Mouse (Mus musculus) testis, adult 10 weeks (tissue): ENCODE results near the gene Nxf1. TPM values are rescaled to one million over a fixed set of nuclear protein-coding genes. Genes with fewer than 3 reads are reported as not detected.

ENCODE experiments used
- polyA plus RNA-seq: library from polyadenylated mRNA; stranded (reverse); fragments of 350-450 nt; fragmentation: Illumina TruSeq; extraction: RNeasy Lipid Tissue Mini Kit (QIAGEN cat#74804); gene quantifications from one replicate; pipeline ENCODE4 v1.2.3, GENCODE M21; 2014; ENCODE audit warnings: low read depth, low replicate concordance

Nxf1 gene
- polyA plus RNA-seq, 1 experiment from 2014 or later: 182 TPM

Other genes starting within 250 kb of the Nxf1 start
- gene Slc22a8, start 165.8 kb upstream of the Nxf1 start, polyA plus RNA-seq: not detected
- gene Slc22a6, start 139.0 kb upstream of the Nxf1 start, polyA plus RNA-seq: not detected
- not detected for gene Chrm1, start 93.3 kb upstream of the Nxf1 start, polyA plus RNA-seq
- gene Slc3a2, start 33.7 kb upstream of the Nxf1 start, polyA plus RNA-seq: 109 TPM
- 12.8 TPM for gene Wdr74, start 21.2 kb upstream of the Nxf1 start, polyA plus RNA-seq
- gene 1700092M07Rik, start 16.4 kb upstream of the Nxf1 start, polyA plus RNA-seq: 11.7 TPM
- 48.6 TPM for gene Stx5a, start 15.7 kb upstream of the Nxf1 start, polyA plus RNA-seq
- 4.5 TPM for gene Tmem223, start 13.9 kb downstream of the Nxf1 start, polyA plus RNA-seq
- gene Tmem179b, start 17.4 kb downstream of the Nxf1 start, polyA plus RNA-seq: 14.4 TPM
- gene Taf6l, start 29.3 kb downstream of the Nxf1 start, polyA plus RNA-seq: 3.2 TPM
- 51.5 TPM for gene Polr2g, start 41.5 kb downstream of the Nxf1 start, polyA plus RNA-seq
- 5.3 TPM for gene Zbtb3, start 45.5 kb downstream of the Nxf1 start, polyA plus RNA-seq
- 14.5 TPM for gene Ttc9c, start 62.3 kb downstream of the Nxf1 start, polyA plus RNA-seq
- gene Hnrnpul2, start 62.9 kb downstream of the Nxf1 start, polyA plus RNA-seq: 45.8 TPM
- 0.76 TPM for gene AC129217.1, start 72.7 kb downstream of the Nxf1 start, polyA plus RNA-seq
- 360 TPM for gene Bscl2, start 80.4 kb downstream of the Nxf1 start, polyA plus RNA-seq
- 0.53 TPM for gene Gng3, start 82.1 kb downstream of the Nxf1 start, polyA plus RNA-seq
- gene Lrrn4cl, start 93.7 kb downstream of the Nxf1 start, polyA plus RNA-seq: 0.56 TPM
- gene Ubxn1, start 114.4 kb downstream of the Nxf1 start, polyA plus RNA-seq: 23.5 TPM
- 2.4 TPM for gene Uqcc3, start 123.8 kb downstream of the Nxf1 start, polyA plus RNA-seq
- 107 TPM for gene Lbhd1, start 126.7 kb downstream of the Nxf1 start, polyA plus RNA-seq
- gene Gm49403, start 126.9 kb downstream of the Nxf1 start, polyA plus RNA-seq: not detected
- gene 1810009A15Rik, start 131.8 kb downstream of the Nxf1 start, polyA plus RNA-seq: 35.7 TPM
- not detected for gene Gm49416, start 131.9 kb downstream of the Nxf1 start, polyA plus RNA-seq
- 0.32 TPM for gene Ints5, start 135.9 kb downstream of the Nxf1 start, polyA plus RNA-seq
- 30.6 TPM for gene Ganab, start 141.0 kb downstream of the Nxf1 start, polyA plus RNA-seq
- gene B3gat3, start 163.3 kb downstream of the Nxf1 start, polyA plus RNA-seq: 2.5 TPM
- gene Rom1, start 172.3 kb downstream of the Nxf1 start, polyA plus RNA-seq: 1.2 TPM
- gene Eml3, start 172.5 kb downstream of the Nxf1 start, polyA plus RNA-seq: 0.77 TPM
- gene Mta2, start 184.8 kb downstream of the Nxf1 start, polyA plus RNA-seq: 44.3 TPM
- 7.6 TPM for gene Tut1, start 196.8 kb downstream of the Nxf1 start, polyA plus RNA-seq
- 146 TPM for gene Eef1g, start 210.0 kb downstream of the Nxf1 start, polyA plus RNA-seq
- gene Ahnak, start 232.2 kb downstream of the Nxf1 start, polyA plus RNA-seq: 4.2 TPM